Comparison of ENCODE assay signal across 8 mouse cellular contexts in the genomic region with DNA sequence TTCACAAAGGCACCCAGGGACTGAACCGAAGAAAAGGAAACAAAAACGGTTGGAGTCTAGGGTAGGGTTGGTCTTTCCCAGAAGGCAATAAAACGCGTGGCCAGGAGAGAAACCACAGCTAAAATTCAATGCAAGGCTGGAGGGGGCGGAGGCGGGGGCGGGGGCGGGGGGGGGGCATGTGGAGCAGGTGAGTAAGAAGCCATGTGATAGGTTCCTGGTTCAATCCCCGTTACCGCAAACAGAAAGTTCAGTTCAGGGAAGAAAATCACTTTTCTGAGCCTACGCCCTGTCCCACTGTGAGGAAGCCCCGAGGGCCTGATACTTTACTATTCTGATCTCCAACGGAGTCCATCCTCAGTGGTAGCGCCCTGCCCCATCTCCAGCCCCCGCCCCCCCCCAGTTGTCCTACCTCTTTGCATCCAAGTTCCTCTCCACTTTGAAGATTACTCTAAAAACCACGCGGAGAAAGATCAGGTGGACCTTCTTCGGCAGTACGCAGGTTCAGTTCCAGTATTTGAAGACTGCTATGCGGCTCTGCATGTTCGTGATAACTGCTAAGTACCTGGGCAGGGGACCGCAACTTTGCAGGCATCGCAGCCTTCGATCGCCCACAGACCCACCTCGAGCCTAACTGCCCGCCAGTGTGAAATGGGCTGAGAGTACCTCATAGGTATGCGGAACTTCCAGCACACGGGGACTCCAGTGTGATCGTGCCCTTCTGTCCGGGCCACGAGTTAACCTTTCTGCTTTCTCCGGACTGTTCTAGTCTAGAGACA.
DNase-seq lines count a peak whose midpoint lies in the region; TF ChIP-seq lines count a peak whose summit lies in the region.

No protein-coding gene starts in this region.

- no peaks in the 10 kb centered on the region for H3K36me3 ChIP-seq in hindbrain, embryonic 10.5 days

- no peak for DNase-seq in gastrocnemius, adult 2 months
- no peak for DNase-seq in gastrocnemius, postnatal 14 days
- peak; percentile 49 for DNase-seq in CD4-positive, CD25-positive, alpha-beta regulatory T cell, adult 2 months (ENCODE audit: low read depth, low spot score)
- DNase-seq in hindbrain, embryonic 10.5 days (ENCODE audit: low spot score) = no peak
- peak; percentile 4 for DNase-seq in lung, postnatal 14 days
- DNase-seq in layer of hippocampus, postnatal 10 days (ENCODE audit: low spot score in 2 of 2) = no peak
- no peak for DNase-seq in right cerebral cortex, adult 2 months (ENCODE audit: low spot score in 2 of 2)
- DNase-seq in right cerebral cortex, postnatal 14 days = no peak

- WGBS in hindbrain, embryonic 10.5 days = 13% methylated on average over 33 of the region's 33 CpGs

- H3K9me3 ChIP-seq in hindbrain, embryonic 10.5 days = no peaks in the 10 kb centered on the region

- peaks cover 34% of the 10 kb centered on the region for H3K27me3 ChIP-seq in hindbrain, embryonic 10.5 days (ENCODE audit: insufficient read depth, poor library complexity, severe bottlenecking)

- no peak for TF ChIP-seq CTCF in gastrocnemius, adult 2 months (IDR thresholded peaks at IDR 0.05)

- intact Hi-C loops in gastrocnemius, adult 2 months (cut with DNase I) = no loop called here
- intact Hi-C loops in gastrocnemius, postnatal 14 days (cut with DNase I; ENCODE audit: low total_unique reads) = no loop called here

- peak overlapping the region; percentile 57 for H3K4me3 ChIP-seq in gastrocnemius, adult 2 months
- peak overlapping the region; percentile 40 for H3K4me3 ChIP-seq in hindbrain, embryonic 10.5 days

- peaks cover 23% of the 10 kb centered on the region for H3K4me1 ChIP-seq in hindbrain, embryonic 10.5 days (replicated peaks)

- H3K27ac ChIP-seq in gastrocnemius, adult 2 months = no peak overlapping the region
- peak overlapping the region; percentile 62 for H3K27ac ChIP-seq in hindbrain, embryonic 10.5 days

Comparison
In these comparisons a context has a peak if more than half of its experiments do, and no peak if none do; other contexts are left out.
1. DNase-seq: peak in CD4-positive, CD25-positive, alpha-beta regulatory T cell, adult 2 months (single experiment) and lung, postnatal 14 days (single experiment); none in gastrocnemius, adult 2 months (single experiment), gastrocnemius, postnatal 14 days (single experiment), hindbrain, embryonic 10.5 days (single experiment), layer of hippocampus, postnatal 10 days (0 of 2), right cerebral cortex, adult 2 months (0 of 2) and right cerebral cortex, postnatal 14 days (single experiment).